Mouse (Mus musculus): ENCODE measurements around the gene Hoxa9. TPM values are rescaled to one million over a fixed set of nuclear protein-coding genes. Genes with fewer than 3 reads are reported as not detected.

Hoxa9 gene
- polyA plus RNA-seq, 1 experiment from 2014 or later: 0.33 TPM

- WGBS: 4% methylated on average over 24 of the region's 24 CpGs
- Histone ChIP-seq H3K4me1 (ENCODE audit: control insufficient read depth, insufficient read depth, low read length) (peaks cover 3% of the 10 kb centered on the region; the same call in 1 of the 2 replicates), H3K4me2 (ENCODE audit: low read depth, low read length) (no peak overlapping the region), H3K36me3 (ENCODE audit: control insufficient read depth, insufficient read depth, low read length) (no peaks in the 10 kb centered on the region), H3K4me3 (ENCODE audit: low read depth, low read length) (no peak overlapping the region), H3K9ac (ENCODE audit: low read depth, low read length) (no peak overlapping the region), H3K27me3 (replicated peaks; ENCODE audit: control insufficient read depth, insufficient read depth, low read length) (peaks cover 99% of the 10 kb centered on the region), H3K9me3 (ENCODE audit: control insufficient read depth, low read length) (no peaks in the 10 kb centered on the region), H3K27ac (replicated peaks; ENCODE audit: low read depth, low read length) (no peak overlapping the region)
- no peak for DNase-seq (ENCODE audit: low spot score)
- no peak for ATAC-seq (ENCODE audit: low read depth)
Measured at GRCm38 (mm10) chr6:52223939-52224760, 6.7 kb downstream of the Hoxa9 start.

DNA sequence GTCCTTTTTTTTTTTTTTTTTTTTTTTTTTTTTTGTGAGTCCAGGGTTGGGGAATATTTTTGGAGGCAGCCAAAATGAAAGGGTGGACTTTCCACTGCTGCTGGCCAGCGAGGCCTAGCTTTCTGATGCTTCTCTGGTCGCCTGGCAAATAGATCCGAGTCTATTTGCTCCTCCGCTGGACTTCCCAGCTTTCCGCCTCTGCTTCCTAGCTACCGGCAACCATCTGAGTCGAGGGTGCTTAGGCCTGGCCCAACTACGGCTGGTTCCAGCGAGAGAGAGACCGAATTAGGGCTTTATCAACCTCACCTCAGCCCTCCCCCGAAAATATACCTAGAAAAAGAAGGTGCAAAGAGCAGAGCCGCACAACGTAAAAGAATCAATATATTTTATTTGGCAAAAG, 8.2 kb downstream of the Hoxa9 start:
- H3K27ac ChIP-seq (replicated peaks; ENCODE audit: low read depth, low read length): no peak overlapping the region
- no peak overlapping the region for H3K9ac ChIP-seq (ENCODE audit: low read depth, low read length)
- DNase-seq (ENCODE audit: low spot score): no peak
- no peak overlapping the region for H3K4me2 ChIP-seq (ENCODE audit: low read depth, low read length)
- no peak for ATAC-seq (ENCODE audit: low read depth)
- WGBS: 15% methylated on average over 13 of the region's 13 CpGs
- H3K27me3 ChIP-seq (replicated peaks; ENCODE audit: control insufficient read depth, insufficient read depth, low read length): peaks cover 100% of the 10 kb centered on the region
- H3K9me3 ChIP-seq (ENCODE audit: control insufficient read depth, low read length): no peaks in the 10 kb centered on the region
- H3K36me3 ChIP-seq (ENCODE audit: control insufficient read depth, insufficient read depth, low read length): no peaks in the 10 kb centered on the region
- H3K4me3 ChIP-seq (ENCODE audit: low read depth, low read length): no peak overlapping the region
- peaks cover 3% of the 10 kb centered on the region; the same call in 1 of the 2 replicates for H3K4me1 ChIP-seq (ENCODE audit: control insufficient read depth, insufficient read depth, low read length)

DNA sequence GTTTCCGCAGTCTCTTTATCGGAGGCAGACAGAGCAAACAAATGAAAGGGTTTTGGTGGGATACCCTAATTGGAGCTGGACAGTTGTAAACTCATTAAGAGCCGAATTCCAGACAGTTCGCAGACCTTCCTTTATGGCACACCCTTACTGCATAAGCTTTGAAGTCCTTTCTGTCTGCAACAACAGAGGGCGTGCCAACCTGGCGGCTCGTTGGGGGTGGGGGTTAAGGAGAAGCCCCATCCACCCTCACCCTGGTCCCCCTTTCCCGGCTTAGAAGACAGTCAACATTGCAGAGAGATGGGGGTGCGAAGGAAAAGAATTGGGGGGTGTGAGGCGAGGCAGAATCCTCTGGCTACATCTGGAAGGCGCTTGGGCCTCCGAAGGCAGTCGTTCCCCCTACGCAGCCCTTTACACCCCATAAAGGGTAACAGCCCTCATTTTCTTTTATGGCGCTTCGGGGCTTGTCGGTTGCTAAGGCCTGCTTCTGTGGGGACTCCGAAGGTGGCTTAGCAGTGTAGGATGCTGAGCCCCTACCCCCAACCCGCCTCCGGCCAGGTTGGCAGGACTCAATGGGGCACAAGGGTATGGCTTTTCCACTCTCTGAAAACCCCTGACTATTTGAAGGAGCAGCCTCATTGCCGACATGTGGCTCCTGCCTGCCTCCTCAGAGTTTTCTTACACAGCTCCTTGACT, 8.8 kb downstream of the Hoxa9 start:
- H3K4me2 ChIP-seq (ENCODE audit: low read depth, low read length): peak overlapping the region; percentile 94
- H3K9me3 ChIP-seq (ENCODE audit: control insufficient read depth, low read length): no peaks in the 10 kb centered on the region
- peaks cover 7% of the 10 kb centered on the region; the same call in 1 of the 2 replicates for H3K4me1 ChIP-seq (ENCODE audit: control insufficient read depth, insufficient read depth, low read length)
- DNase-seq (ENCODE audit: low spot score) (no peak), ATAC-seq (ENCODE audit: low read depth) (0 out of 2 replicates have a peak, but pooled peaks have one; percentile 2)
- peak overlapping the region; percentile 49 for H3K4me3 ChIP-seq (ENCODE audit: low read depth, low read length)
- no peak overlapping the region for H3K27ac ChIP-seq (replicated peaks; ENCODE audit: low read depth, low read length)
- WGBS: 11% methylated on average over 21 of the region's 21 CpGs
- H3K36me3 ChIP-seq (ENCODE audit: control insufficient read depth, insufficient read depth, low read length): no peaks in the 10 kb centered on the region
- no peak overlapping the region for H3K9ac ChIP-seq (ENCODE audit: low read depth, low read length)
- H3K27me3 ChIP-seq (replicated peaks; ENCODE audit: control insufficient read depth, insufficient read depth, low read length): peaks cover 100% of the 10 kb centered on the region

GRCm38 (mm10) chr6:52221337-52221992, 9.4 kb downstream of the Hoxa9 start, which contains the start of gene Hoxa7:
Gene Hoxa7, minus strand, starts transcription at chr6:52221854.
- peaks cover 100% of the 10 kb centered on the region for H3K27me3 ChIP-seq (replicated peaks; ENCODE audit: control insufficient read depth, insufficient read depth, low read length)
- H3K9ac ChIP-seq (ENCODE audit: low read depth, low read length): peak within 1 kb of the TSS; percentile 54
- H3K27ac ChIP-seq (replicated peaks; ENCODE audit: low read depth, low read length): no peak within 1 kb of the TSS
- peak within 1 kb of the TSS; percentile 49 for H3K4me3 ChIP-seq (ENCODE audit: low read depth, low read length)
- peak; percentile 88 for DNase-seq (ENCODE audit: low spot score)
- no peaks in the 10 kb centered on the region for H3K36me3 ChIP-seq (ENCODE audit: control insufficient read depth, insufficient read depth, low read length)
- H3K9me3 ChIP-seq (ENCODE audit: control insufficient read depth, low read length): no peaks in the 10 kb centered on the region
- ATAC-seq (ENCODE audit: low read depth): peak; percentile 71
- peak within 1 kb of the TSS; percentile 94 for H3K4me2 ChIP-seq (ENCODE audit: low read depth, low read length)
- H3K4me1 ChIP-seq (ENCODE audit: control insufficient read depth, insufficient read depth, low read length): peaks cover 10% of the 10 kb centered on the region; the same call in 1 of the 2 replicates
- WGBS: under 1% methylated on average over 46 of the region's 46 CpGs

DNA sequence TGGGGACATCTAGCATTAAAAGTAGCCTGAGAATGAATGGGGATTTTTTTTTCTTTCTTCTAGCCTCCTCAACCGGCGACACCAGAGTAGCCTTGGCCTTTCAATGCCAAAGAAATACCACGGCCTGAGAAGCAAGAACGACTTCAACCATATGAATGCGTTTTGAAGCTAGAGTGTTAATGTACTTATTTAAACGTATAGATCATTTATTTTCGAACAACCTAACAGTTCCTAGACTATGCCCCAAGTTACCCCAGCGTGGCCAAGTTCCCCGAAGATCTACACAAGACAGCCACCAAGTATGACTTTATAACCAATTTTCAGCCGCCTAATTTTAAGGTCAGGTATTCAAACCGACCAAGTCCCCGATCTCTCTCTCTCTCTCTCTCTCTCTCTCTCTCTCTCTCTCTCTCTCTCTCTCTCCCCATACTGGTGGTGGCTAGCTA, 10.0 kb downstream of the Hoxa9 start:
- Histone ChIP-seq H3K27ac (replicated peaks; ENCODE audit: low read depth, low read length) (no peak overlapping the region), H3K9ac (ENCODE audit: low read depth, low read length) (no peak overlapping the region), H3K9me3 (ENCODE audit: control insufficient read depth, low read length) (no peaks in the 10 kb centered on the region), H3K36me3 (ENCODE audit: control insufficient read depth, insufficient read depth, low read length) (no peaks in the 10 kb centered on the region), H3K27me3 (replicated peaks; ENCODE audit: control insufficient read depth, insufficient read depth, low read length) (peaks cover 100% of the 10 kb centered on the region), H3K4me3 (ENCODE audit: low read depth, low read length) (peak overlapping the region; percentile 49), H3K4me2 (ENCODE audit: low read depth, low read length) (peak overlapping the region; percentile 94), H3K4me1 (ENCODE audit: control insufficient read depth, insufficient read depth, low read length) (peaks cover 10% of the 10 kb centered on the region; the same call in 1 of the 2 replicates)
- DNase-seq (ENCODE audit: low spot score) (no peak), ATAC-seq (ENCODE audit: low read depth) (no peak)
- 13% methylated on average over 12 of the region's 12 CpGs for WGBS

GRCm38 (mm10) chr6:52220003-52220864, 10.7 kb downstream of the Hoxa9 start:
- Histone ChIP-seq H3K36me3 (ENCODE audit: control insufficient read depth, insufficient read depth, low read length) (no peaks in the 10 kb centered on the region), H3K27me3 (replicated peaks; ENCODE audit: control insufficient read depth, insufficient read depth, low read length) (peaks cover 100% of the 10 kb centered on the region), H3K4me2 (ENCODE audit: low read depth, low read length) (no peak overlapping the region), H3K4me3 (ENCODE audit: low read depth, low read length) (no peak overlapping the region; the same call in 1 of the 2 replicates), H3K9ac (ENCODE audit: low read depth, low read length) (no peak overlapping the region), H3K9me3 (ENCODE audit: control insufficient read depth, low read length) (no peaks in the 10 kb centered on the region), H3K27ac (replicated peaks; ENCODE audit: low read depth, low read length) (no peak overlapping the region), H3K4me1 (ENCODE audit: control insufficient read depth, insufficient read depth, low read length) (peaks cover 10% of the 10 kb centered on the region; the same call in 1 of the 2 replicates)
- WGBS: 19% methylated on average over 32 of the region's 32 CpGs
- no peak for ATAC-seq (ENCODE audit: low read depth)
- no peak for DNase-seq (ENCODE audit: low spot score)

DNA sequence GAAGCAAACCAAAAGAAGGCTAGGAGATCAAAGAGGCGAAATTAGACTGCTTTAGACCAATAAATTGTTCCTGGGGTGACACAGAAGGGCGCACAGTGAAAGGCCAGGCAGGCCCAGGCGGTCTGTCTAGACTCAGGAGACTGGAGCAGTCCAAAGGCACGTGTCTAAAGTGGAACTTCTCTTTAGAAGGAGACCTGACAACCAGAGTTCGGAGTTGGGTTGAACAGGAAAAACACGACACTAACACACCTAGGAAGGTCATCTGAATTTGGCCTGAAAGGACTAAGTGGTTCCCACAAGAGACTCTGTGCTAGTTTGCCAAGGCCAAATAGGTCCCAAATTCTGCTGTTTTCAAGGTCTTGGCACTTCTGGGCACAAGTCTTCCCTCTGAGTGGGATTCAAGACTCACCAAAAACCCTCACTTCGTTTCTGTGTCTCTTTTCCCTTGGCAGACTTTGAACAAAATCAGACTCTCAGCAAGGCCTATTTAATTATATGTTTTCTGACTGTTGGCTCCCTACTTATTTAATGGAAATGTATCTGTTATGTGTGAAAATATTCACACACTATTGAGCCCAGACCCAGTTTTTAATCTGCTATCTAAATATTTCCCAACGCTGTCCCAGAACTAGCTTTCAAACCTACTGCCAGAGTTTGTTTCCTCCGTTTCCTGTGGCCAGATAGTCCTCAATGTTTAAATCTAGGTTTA, 11.5 kb downstream of the Hoxa9 start:
- Histone ChIP-seq H3K27ac (replicated peaks; ENCODE audit: low read depth, low read length) (no peak overlapping the region), H3K9ac (ENCODE audit: low read depth, low read length) (no peak overlapping the region), H3K4me1 (ENCODE audit: control insufficient read depth, insufficient read depth, low read length) (peaks cover 10% of the 10 kb centered on the region; the same call in 1 of the 2 replicates), H3K27me3 (replicated peaks; ENCODE audit: control insufficient read depth, insufficient read depth, low read length) (peaks cover 100% of the 10 kb centered on the region), H3K4me3 (ENCODE audit: low read depth, low read length) (no peak overlapping the region), H3K36me3 (ENCODE audit: control insufficient read depth, insufficient read depth, low read length) (no peaks in the 10 kb centered on the region), H3K4me2 (ENCODE audit: low read depth, low read length) (no peak overlapping the region), H3K9me3 (ENCODE audit: control insufficient read depth, low read length) (no peaks in the 10 kb centered on the region)
- DNase-seq (ENCODE audit: low spot score) (no peak), ATAC-seq (ENCODE audit: low read depth) (no peak)
- WGBS: 29% methylated on average over 9 of the region's 9 CpGs
